Mouse (Mus musculus) kidney, embryonic 14.5 days (tissue): ENCODE data around the gene Hba-a1. TPM values are rescaled to one million over a fixed set of nuclear protein-coding genes. Genes with fewer than 3 reads are reported as not detected.

Experiments used
- ATAC-seq: fragments of 200-750 bp; cut with Nextera tagmentation; 2 replicates; pipeline ENCODE4 v1.8.0; 2017; ENCODE audit warnings: moderate number of reproducible peaks, mild to moderate bottlenecking, moderate TSS enrichment, moderate library complexity; ENCODE audit not compliant: low FRiP score, low TSS enrichment
- H3K27ac ChIP-seq: fragments of 300-500 bp; sonication (generic); 2 replicates; pipeline ENCODE4 v1.5.1; 2014; ENCODE audit warnings: low read depth, mild to moderate bottlenecking, low read length, moderate library complexity, mixed read lengths
- H3K27me3 ChIP-seq: fragments of 300-500 bp; sonication (generic); 2 replicates; pipeline ENCODE4 v1.6.1; 2014; ENCODE audit warnings: mild to moderate bottlenecking, low read length; ENCODE audit not compliant: control insufficient read depth, insufficient read depth
- H3K36me3 ChIP-seq: fragments of 300-500 bp; sonication (generic); 2 replicates; pipeline ENCODE4 v1.6.1; 2014; ENCODE audit warnings: low read length, mixed read lengths; ENCODE audit not compliant: control insufficient read depth, insufficient read depth
- H3K4me1 ChIP-seq: fragments of 300-500 bp; sonication (generic); 2 replicates; pipeline ENCODE4 v1.6.1; 2014; ENCODE audit warnings: low read length, mixed read lengths; ENCODE audit not compliant: control insufficient read depth, insufficient read depth
- H3K4me2 ChIP-seq: fragments of 300-500 bp; sonication (generic); replicated peaks from 2 replicates; pipeline ENCODE4 v1.6.1; 2014; ENCODE audit warnings: low read depth, mild to moderate bottlenecking, low read length
- H3K4me3 ChIP-seq: fragments of 300-500 bp; sonication (generic); 2 replicates; pipeline ENCODE4 v1.5.1; 2014; ENCODE audit warnings: mild to moderate bottlenecking, low read length
- H3K9ac ChIP-seq: fragments of 300-500 bp; sonication (generic); 2 replicates; pipeline ENCODE4 v1.6.1; 2014; ENCODE audit warnings: low read depth, mild to moderate bottlenecking, low read length, moderate library complexity
- H3K9me3 ChIP-seq: fragments of 300-500 bp; sonication (generic); 2 replicates; pipeline ENCODE4 v1.6.1; 2016; ENCODE audit warnings: low read length; ENCODE audit not compliant: control insufficient read depth
- WGBS: fragments of 180-500 bp; shearing (Covaris S2); extraction: QIAGEN DNeasy Blood & Tissue Kit; methylation state at CpG from one replicate; pipeline ENCODE4 v1.1.7; 2014; 5-methylcytosine and 5-hydroxymethylcytosine counted together
- polyA plus RNA-seq: library from polyadenylated mRNA; unstranded; fragments of >200 nt; fragmentation: Nextera tagmentation; extraction: Ambion mirVana; gene quantifications from 2 replicates; pipeline ENCODE4 v1.2.1, GENCODE M21; 2014

Gene Hba-a1
- polyA plus RNA-seq, 1 experiment from 2014 or later = 2,705 TPM

DNA sequence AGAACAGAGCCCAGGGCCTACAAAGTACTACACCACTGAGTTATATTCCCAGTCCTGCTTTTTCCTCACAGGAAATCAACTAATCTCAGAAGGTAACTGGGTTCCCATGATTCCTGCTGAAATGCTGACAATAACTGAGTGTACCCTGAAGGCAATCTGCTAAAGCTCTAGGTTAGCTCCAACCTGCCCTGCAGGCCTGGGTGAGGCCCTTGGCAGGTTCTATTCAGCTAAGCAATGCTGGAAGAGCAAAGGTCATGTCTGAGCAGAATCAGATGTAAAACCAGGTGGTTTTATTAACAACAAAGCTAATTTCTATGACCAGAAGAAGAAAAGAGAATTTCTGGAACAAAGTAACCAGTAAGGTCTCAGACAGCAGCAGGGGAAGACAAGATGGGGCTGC lies 41.9 kb upstream of the Hba-a1 start:
- Histone ChIP-seq H3K9me3 (no peaks in the 10 kb centered on the region), H3K9ac (no peak overlapping the region), H3K36me3 (peaks cover 40% of the 10 kb centered on the region; the same call in 1 of the 2 replicates), H3K4me2 (no peak overlapping the region), H3K27ac (no peak overlapping the region), H3K4me3 (no peak overlapping the region), H3K27me3 (no peaks in the 10 kb centered on the region), H3K4me1 (peaks cover 14% of the 10 kb centered on the region)
- ATAC-seq = no peak

DNA sequence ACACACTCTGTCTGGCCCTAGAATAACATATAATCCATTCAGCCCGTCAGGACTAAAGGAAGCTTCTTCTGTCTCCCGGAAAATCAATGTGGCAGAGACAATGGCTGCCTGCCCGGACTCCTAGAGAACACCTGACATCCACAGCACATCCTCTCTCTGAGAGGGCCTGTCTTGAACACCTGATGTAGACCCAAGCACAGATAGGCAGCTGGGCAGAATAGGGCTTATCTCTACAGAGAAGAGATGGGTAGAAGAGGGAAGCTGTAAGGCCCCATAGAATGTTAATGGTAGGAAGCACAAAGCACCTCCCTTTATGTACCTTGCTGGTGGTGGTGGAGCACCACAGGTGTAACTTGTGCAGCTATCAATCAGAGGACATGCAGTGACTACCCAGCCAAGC lies 41.1 kb upstream of the Hba-a1 start:
- Histone ChIP-seq H3K36me3 (peaks cover 48% of the 10 kb centered on the region), H3K9me3 (no peaks in the 10 kb centered on the region)

DNA sequence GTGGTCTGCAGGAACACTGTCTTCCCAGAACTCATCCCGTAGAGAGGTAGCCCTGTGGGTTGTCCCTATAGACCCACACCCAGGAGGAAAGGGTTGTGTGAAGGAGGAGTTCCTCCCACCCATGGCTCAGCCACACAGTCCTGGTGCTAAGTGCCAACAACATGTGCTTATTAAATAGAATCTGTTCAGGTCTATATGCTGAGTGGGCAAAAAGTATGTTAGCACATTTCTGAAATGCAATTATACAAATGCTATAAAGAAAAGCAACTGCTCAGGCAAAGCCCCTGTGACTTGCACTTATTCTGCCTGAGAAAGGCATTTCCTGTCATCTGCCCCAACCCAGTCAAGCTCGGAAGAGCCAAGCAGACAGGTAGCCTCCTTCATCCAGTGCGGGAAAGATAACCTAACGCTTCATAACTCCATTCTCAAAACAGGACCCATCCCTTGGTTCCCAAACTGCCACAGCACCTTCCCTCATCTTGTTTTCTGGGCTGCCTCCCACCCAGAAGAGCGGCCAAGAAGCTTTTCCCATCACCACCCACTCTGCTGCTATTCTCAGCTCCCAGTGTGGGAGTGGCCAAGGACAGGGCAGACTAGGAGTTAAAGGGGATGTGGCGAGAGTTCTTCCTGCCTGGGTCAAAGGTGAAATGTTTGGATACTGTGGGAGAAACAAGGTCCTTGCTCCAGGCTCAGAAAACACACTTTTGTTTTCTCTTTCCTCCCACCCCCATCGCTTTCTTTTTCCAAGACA lies 39.9 kb upstream of the Hba-a1 start:
- H3K9me3 ChIP-seq = no peaks in the 10 kb centered on the region

More for the DNA sequence above, 41.1 kb upstream of the Hba-a1 start:
- no peak for ATAC-seq
- H3K27ac ChIP-seq = no peak overlapping the region
- WGBS = 79% methylated on average over 3 of the region's 3 CpGs
- H3K4me2 ChIP-seq = no peak overlapping the region
- no peak overlapping the region for H3K4me3 ChIP-seq
- no peak overlapping the region for H3K9ac ChIP-seq
- H3K27me3 ChIP-seq = no peaks in the 10 kb centered on the region
- peaks cover 14% of the 10 kb centered on the region for H3K4me1 ChIP-seq

DNA sequence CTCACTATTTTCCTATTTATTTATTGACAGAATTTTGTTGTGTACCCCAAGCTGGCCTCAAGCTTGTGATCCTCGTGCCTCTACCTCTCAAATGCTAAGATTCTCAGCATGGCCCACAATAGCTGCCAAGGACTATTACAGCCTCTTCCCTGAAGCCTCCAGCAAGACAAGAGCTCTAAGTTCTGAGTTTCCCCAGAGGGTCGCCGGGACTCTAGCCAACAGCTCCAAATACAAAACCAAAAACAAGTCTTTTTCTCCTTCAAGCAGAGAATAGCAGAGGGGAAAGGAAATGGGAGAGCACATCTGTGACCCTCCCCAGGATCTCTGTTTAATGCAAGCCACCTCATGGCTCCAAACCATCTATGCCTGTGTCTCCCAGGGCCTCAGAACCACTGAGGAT lies 39.2 kb upstream of the Hba-a1 start:
- ATAC-seq = peak; percentile 32; the same call in 1 of the 2 replicates
- Histone ChIP-seq H3K9ac (no peak overlapping the region), H3K4me1 (peaks cover 14% of the 10 kb centered on the region), H3K27ac (peak overlapping the region; percentile 72), H3K9me3 (no peaks in the 10 kb centered on the region), H3K36me3 (peaks cover 52% of the 10 kb centered on the region), H3K4me2 (no peak overlapping the region), H3K4me3 (no peak overlapping the region), H3K27me3 (no peaks in the 10 kb centered on the region)
- WGBS = 63% methylated on average over 3 of the region's 3 CpGs

More for the DNA sequence above, 39.9 kb upstream of the Hba-a1 start:
- H3K9ac ChIP-seq = no peak overlapping the region
- no peak overlapping the region for H3K4me3 ChIP-seq
- peaks cover 14% of the 10 kb centered on the region for H3K4me1 ChIP-seq
- peak overlapping the region; percentile 72; the same call in 1 of the 2 replicates for H3K27ac ChIP-seq
- H3K36me3 ChIP-seq = peaks cover 56% of the 10 kb centered on the region
- H3K27me3 ChIP-seq = no peaks in the 10 kb centered on the region
- 35% methylated on average over 7 of the region's 7 CpGs for WGBS
- ATAC-seq = peak; percentile 79
- no peak overlapping the region for H3K4me2 ChIP-seq

DNA sequence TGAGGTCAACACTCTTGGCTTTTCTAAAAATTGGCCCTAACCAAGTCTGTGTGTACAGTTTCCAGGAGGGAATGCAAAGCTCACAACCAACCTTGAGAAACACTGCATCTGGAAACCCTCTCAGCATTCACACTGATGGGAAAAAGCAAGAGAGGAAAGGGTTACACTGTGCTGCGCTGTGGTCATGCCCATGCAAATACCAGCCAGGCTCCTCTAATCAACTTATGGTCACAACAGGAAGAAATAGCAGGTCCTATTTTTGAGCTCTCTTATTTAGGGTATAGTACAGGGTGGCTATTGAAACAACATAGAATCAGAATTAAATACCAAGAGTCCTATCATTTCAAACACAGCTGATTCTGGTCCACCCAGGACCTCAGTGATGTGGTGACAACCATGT lies 38.7 kb upstream of the Hba-a1 start:
- H3K9ac ChIP-seq = no peak overlapping the region
- H3K4me2 ChIP-seq = no peak overlapping the region
- no peak overlapping the region for H3K4me3 ChIP-seq
- ATAC-seq = no peak
- no peaks in the 10 kb centered on the region for H3K9me3 ChIP-seq
- peaks cover 54% of the 10 kb centered on the region for H3K36me3 ChIP-seq
- no peaks in the 10 kb centered on the region for H3K27me3 ChIP-seq
- peaks cover 14% of the 10 kb centered on the region for H3K4me1 ChIP-seq
- peak overlapping the region; percentile 72 for H3K27ac ChIP-seq
- 93% methylated on average over 1 of the region's 1 CpGs for WGBS

DNA sequence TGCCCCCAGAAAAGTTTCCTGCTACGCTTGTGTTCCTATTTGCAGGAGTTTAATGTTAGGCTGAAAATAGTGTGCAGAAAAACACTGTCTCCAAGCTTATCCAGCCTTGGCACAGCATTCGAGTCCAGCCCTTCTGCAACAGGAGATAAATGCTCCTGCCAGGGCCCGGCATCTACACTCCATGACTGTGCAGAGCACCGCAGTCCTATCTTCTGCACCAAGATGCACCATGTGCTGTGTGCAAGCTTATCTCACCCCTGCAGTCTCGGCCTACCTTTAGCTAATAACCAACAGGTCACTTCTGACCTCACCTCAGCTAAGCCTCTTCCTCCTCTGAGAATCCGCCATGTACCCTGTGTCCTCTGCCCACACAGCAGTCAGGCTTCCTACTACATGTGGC lies 37.7 kb upstream of the Hba-a1 start:
- 91% methylated on average over 6 of the region's 6 CpGs for WGBS
- no peak overlapping the region for H3K9ac ChIP-seq
- peaks cover 14% of the 10 kb centered on the region for H3K4me1 ChIP-seq
- H3K36me3 ChIP-seq = peaks cover 55% of the 10 kb centered on the region
- no peak for ATAC-seq
- no peaks in the 10 kb centered on the region for H3K9me3 ChIP-seq
- no peak overlapping the region for H3K4me2 ChIP-seq
- no peak overlapping the region for H3K27ac ChIP-seq
- H3K4me3 ChIP-seq = no peak overlapping the region
- H3K27me3 ChIP-seq = no peaks in the 10 kb centered on the region

DNA sequence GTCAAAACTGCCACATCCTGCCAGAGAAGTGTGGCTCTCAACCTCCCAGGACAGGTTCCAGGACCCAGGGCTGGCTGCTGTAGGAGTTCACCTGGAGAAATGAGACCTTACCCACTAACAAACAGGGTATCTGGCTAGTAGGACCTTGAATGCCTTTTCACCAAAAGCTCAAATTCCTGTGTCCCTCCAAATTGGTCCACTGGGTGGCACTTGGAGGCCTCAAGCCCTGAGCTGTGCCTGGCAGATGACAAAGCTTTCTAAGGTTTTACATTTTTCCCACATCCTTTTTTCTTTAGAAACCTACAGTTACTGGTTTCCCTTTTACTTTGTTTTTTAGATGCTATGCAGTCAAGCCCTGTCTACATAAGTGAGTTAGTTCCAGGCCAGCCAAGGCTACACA lies 36.2 kb upstream of the Hba-a1 start:
- no peak overlapping the region for H3K9ac ChIP-seq
- no peaks in the 10 kb centered on the region for H3K27me3 ChIP-seq
- peaks cover 51% of the 10 kb centered on the region for H3K36me3 ChIP-seq
- H3K4me2 ChIP-seq = no peak overlapping the region
- H3K27ac ChIP-seq = no peak overlapping the region
- no peaks in the 10 kb centered on the region for H3K9me3 ChIP-seq
- peaks cover 14% of the 10 kb centered on the region for H3K4me1 ChIP-seq
- no peak for ATAC-seq
- no peak overlapping the region for H3K4me3 ChIP-seq

DNA sequence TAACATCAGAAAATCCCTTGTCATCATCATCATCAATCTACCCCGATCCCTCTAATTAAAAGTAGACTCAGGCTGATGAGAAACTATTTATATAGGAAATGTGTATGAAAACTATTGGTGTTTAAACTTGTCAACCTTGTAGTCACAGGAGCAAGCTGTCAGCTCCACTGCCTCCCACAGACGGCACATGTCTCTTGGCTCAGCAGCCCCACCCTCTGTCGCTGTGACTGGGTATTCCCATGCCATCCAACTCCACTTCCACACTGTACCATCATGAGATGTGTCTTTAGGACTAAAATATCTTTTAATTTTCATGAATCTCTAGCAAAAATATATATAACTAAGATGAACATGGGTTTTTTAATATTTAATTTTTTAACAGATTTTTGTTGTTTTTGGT lies 35.0 kb upstream of the Hba-a1 start:
- no peak overlapping the region for H3K4me2 ChIP-seq
- no peak for ATAC-seq
- H3K4me1 ChIP-seq = peaks cover 11% of the 10 kb centered on the region
- WGBS = 62% methylated on average over 3 of the region's 3 CpGs
- no peak overlapping the region for H3K4me3 ChIP-seq
- H3K27me3 ChIP-seq = no peaks in the 10 kb centered on the region
- no peak overlapping the region for H3K9ac ChIP-seq
- H3K9me3 ChIP-seq = no peaks in the 10 kb centered on the region
- H3K36me3 ChIP-seq = peaks cover 58% of the 10 kb centered on the region
- H3K27ac ChIP-seq = no peak overlapping the region

DNA sequence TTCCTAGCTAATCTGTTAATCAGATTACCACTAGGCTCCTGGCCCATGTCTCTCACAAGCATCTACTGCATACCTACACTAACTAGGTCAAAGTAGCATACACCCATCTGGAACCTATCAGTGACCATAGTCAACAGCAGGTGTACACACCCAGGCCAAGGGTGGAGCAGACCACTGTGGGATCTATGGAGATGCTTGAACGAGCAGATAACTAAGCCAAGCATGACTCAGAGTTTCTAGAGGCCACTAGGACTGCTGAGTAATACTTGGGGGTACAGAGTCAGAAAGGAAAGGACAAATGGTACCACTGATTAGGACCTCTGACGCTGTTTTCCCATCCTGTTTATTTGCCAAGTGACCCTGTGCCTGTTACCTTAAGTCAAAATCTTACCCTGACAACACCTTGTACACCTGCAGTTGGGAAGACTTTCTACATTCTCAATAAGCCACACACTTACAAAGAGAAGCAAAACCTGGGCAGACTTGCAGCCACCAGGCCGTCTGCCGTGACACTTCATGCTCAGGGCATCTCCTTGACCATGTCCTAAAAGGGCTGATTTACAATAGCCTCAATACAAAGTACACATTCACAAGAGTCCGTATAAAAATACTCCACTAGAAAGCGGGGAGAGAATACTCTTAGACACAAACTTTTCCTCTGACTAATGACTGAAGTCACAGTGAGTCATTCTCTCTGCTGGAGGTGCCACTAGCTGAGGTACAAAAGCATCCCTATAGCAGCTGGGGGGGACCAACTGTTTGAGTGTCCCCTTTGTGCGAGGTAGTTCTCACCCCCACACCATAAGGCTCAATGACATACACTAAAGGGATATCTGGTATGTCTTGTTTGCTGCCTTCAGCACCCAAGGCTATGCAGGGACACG lies 32.2 kb upstream of the Hba-a1 start:
- H3K4me2 ChIP-seq = no peak overlapping the region
- no peaks in the 10 kb centered on the region for H3K27me3 ChIP-seq
- H3K9me3 ChIP-seq = no peaks in the 10 kb centered on the region
- H3K27ac ChIP-seq = no peak overlapping the region
- ATAC-seq = no peak
- H3K4me1 ChIP-seq = no peaks in the 10 kb centered on the region
- WGBS = 87% methylated on average over 8 of the region's 8 CpGs
- peaks cover 57% of the 10 kb centered on the region for H3K36me3 ChIP-seq
- H3K4me3 ChIP-seq = no peak overlapping the region
- no peak overlapping the region for H3K9ac ChIP-seq
